Mouse (Mus musculus) ovary, postnatal 14 days (tissue): ENCODE results near the gene Tead4.
"Not testable (repeated sequence)": the region's sequence is repeated elsewhere in the genome, so short reads cannot be mapped to it uniquely, and the experiment has no call there.

Source experiments
- DNase-seq: peaks from one replicate; pipeline ENCODE4 v3.0.0; 2022; ENCODE audit warnings: low spot score

Tead4 gene

DNA sequence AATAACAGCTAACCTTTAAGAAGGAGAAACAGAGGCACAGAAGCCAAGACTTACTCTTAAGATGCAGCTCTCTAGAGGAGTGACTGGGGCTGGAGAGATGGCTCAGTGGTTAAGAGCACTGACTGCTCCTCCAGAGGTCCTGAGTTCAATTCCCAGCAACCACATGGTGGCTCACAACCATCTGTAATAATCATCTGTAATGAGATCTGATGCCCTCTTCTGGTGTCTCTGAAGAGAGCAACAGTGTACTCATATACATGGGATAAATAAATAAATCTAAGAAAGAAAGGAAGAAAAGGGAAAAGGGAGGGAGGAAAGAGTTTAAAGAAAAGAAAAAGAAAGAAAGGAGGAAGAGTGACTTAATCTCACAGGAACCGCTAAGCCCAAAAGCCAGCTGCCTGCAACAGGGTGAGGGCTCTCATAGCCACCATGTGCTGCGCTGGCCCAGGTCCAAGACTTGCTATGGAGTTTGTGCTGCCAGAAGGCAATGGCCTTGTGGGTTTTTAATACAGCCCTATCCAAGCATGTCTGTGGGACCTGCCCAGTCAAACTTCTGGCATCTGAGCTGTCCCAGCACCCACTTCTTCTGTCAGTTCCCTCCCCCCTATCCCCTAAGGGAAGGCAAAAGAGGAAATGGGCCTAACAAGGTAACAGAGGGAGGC is 63.4 kb downstream of the Tead4 start:
- DNase-seq: no peak

- DNase-seq: no peak
Observed at GRCm38 (mm10) chr6:128236581-128236980, 64.0 kb downstream of the Tead4 start.

DNA sequence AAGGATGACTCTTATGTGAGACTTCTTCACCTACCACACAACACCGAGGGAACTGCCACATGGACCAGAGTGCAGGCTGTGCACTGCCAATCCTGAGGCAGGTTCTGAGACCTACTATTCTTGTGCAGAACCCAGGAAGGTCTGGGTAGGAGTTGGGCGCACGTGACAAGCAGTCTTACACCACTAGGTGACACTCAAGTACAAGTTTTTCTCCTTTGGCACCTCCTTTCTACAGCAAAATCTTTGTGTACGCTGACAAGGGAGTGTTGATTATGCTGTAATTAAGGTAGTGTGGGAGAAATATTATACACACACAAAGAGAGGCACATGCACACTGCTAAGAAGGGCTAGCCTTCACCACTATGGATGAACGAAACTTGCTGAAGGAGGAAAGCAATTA is 66.4 kb downstream of the Tead4 start:
- peak; percentile 26 for DNase-seq

GRCm38 (mm10) chr6:128232216-128232615 is 68.4 kb downstream of the Tead4 start:
- DNase-seq: no peak

- no peak for DNase-seq
Observed at GRCm38 (mm10) chr6:128231741-128232140, 68.9 kb downstream of the Tead4 start.

- peak; percentile 18 for DNase-seq
Observed at GRCm38 (mm10) chr6:128227438-128228017, 73.1 kb downstream of the Tead4 start.

DNA sequence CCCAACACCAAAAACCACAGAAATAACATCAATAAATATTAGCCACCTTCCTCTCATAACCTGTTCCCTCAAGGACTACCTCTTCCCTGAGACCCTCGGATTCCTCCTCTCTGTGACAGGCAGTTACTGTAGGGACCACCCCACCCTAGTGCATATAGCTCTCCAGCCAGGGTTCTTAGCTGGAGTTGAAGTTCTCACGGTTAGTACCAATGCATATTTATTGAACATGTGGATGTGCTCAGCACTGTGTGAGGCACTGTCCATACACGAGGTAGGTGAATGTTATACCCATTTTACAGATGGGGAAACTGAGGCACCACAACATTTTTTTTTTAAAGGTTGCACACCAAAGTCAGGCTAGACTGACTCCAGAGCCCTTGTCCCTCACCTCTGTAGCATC is 73.7 kb downstream of the Tead4 start:
- no peak for DNase-seq

DNA sequence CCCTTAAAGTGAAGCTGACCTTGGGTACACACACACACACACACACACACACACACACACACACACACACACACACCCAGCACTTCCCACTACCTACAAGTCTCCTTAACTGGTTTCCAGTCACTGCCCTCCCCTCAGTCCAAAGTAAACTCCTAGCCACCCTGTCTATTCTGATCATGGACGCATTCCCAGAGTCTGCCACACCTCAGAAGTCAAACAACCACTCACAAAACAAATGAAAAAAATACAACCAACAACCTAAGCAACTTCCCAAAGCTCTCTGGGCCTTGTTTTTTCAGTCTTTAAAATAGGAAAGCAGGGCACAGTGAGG is 74.8 kb downstream of the Tead4 start:
- no peak for DNase-seq

GRCm38 (mm10) chr6:128225009-128225845 is 75.4 kb downstream of the Tead4 start:
- no peak for DNase-seq

DNA sequence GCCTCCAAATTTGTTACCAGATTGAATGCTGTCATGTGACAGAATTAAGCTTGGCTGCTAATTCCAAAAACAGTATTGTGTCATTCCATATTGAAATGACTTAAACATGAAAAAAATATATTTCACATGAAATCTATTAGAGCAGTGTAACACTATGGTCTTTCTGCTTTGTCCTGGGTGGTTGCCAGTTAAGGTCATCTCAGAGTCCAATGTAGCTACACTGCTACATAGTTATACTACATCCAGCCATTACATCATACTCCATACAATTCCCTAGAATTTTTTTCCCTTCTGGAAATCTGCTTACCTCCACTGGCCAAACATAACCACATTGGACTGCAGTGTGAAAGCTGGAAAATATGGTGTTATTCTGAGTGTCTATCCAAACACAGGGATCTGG is 77.5 kb downstream of the Tead4 start:
- DNase-seq: no peak

GRCm38 (mm10) chr6:128215004-128215403 is 85.6 kb downstream of the Tead4 start:
- DNase-seq: not testable (repeated sequence)

DNA sequence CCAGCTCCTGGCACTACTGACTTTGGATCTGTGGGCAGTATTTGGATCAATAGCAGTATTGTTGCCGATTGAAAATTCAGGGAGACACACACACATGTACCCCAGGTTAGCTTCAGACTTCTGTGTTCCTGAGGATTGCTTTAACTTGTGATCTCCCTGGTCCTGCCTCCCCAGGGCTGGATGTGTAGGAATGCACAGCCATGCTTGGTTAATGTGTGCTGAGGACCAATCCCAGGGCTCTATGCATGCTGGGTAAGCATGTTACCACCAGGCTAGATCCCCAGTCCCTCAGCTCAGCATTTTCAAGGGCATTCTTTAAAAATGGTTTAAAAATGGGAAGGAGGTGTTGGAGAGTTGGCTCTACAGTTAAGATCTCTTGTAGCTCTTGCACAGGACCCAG is 91.4 kb downstream of the Tead4 start:
- not testable (repeated sequence) for DNase-seq

DNA sequence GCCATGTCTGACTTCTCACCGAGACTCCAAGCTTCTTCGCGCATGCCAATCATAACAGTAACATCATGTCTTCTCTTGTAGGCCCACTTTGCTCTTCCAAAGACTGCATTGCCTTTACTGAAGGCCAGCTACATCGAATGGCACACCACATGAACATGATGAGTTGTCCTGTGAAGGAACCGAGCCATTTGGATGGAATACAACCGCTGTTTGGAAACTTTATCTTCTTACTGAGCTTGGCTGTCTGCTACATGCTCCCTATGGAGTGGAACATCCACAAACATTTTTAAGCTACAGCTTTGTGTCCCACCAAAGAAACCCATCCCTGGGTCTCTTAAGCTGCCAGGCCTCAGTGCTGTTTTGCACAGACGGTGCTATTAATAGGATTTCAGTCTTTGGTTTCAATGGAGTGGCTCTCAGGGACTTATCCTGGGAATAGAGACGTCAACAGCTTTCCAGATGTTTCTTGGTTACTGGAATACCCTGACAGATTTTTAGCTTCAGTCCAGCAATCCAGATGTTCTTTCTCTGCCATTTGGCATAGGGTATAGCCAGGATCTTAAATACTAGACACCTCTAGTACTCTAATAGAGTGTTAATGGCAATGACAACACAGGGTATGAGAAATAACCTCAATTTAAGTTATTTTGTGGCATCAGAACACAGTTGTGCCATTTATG is 92.0 kb downstream of the Tead4 start:
- no peak for DNase-seq

GRCm38 (mm10) chr6:128203557-128203956 is 97.1 kb downstream of the Tead4 start:
- no peak for DNase-seq

GRCm38 (mm10) chr6:128200847-128201640 is 99.6 kb downstream of the Tead4 start:
- peak; percentile 64 for DNase-seq

GRCm38 (mm10) chr6:128200116-128200846 is 100.3 kb downstream of the Tead4 start:
- peak; percentile 98 for DNase-seq

DNA sequence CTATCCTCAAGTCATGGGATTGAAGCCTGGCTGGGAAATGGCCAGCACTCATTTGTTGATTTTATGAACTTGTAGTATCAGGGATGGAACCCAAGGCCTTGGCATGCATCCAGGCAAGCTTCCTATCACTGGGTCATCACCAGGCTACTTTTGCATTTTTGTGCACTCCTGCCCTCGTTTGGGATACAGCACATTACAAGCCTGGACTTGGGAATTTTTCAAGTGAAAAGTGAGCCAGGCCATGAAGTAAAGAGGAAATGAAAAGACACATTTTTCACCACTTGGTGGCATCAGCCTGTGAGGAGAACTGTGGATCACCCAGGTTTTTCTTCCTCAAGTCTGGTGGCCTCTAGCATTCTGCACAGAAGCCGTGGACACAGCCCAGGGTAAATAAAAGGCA is 117.1 kb downstream of the Tead4 start:
- no peak for DNase-seq

DNA sequence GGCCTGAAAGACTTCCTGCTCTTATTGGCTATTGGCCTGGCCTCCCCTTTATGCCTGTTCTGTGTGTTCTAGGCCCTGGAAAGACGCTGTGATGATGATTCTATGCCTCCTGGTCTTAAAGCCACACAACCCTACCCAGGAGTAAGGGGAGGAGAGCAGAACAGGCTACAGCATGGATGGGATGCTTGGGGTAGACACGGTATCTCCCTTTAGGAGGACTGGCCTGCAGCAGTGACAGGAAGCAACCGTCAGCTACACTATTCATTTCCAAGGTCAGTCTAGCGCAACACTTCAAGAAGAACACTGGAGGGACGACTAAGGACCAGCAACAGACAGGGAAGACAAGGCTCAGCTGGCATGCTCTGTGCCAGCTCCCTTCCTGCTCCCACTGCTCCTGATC is 119.4 kb downstream of the Tead4 start:
- no peak for DNase-seq

GRCm38 (mm10) chr6:128179651-128180050 is 121.0 kb downstream of the Tead4 start:
- no peak for DNase-seq

DNA sequence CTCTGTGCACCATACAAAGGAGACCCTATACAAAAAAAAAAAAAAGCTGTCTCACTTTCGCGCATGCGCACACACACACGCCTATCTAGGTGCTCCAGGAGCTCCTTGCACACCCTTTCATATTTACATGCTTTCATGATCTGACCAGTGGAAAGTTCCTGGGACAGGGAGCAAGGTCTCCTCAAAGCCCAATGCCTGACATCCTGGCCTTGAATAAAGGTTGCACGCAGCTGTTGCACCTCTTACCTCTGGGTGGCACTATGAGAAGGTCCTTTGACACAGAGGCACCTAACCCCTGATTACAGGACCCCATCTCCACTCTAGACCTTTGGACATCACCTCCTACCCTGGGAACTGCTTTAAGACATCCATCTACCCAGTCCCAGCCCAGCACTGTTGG is 121.4 kb downstream of the Tead4 start:
- no peak for DNase-seq

DNA sequence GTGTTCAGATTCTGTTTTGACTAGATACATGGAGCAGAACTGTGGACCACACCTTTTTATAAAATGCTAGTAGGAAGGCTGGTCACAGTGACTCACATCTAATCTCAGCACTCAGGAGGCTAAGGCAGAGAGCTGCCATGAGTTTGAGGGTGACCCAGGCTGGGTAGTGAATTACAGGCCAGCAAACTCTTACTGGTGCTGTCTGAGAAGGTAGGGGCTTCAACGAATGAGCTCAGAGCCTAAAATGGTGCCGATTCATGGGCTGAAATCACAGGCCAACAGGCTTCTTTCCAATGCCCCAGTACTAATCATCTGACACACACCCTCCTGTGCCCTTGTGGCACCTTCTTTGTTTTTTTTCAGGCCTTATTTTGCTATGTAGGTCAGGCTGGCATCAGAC is 121.9 kb downstream of the Tead4 start:
- DNase-seq: no peak
